Mouse (Mus musculus) embryo, embryonic 10 days (tissue): ENCODE results near the gene Mboat2.

Source experiments
- DNase-seq: peaks from one replicate; pipeline ENCODE4 v3.0.0-alpha.2; 2015; ENCODE audit warnings: low spot score

The Mboat2 gene

DNA sequence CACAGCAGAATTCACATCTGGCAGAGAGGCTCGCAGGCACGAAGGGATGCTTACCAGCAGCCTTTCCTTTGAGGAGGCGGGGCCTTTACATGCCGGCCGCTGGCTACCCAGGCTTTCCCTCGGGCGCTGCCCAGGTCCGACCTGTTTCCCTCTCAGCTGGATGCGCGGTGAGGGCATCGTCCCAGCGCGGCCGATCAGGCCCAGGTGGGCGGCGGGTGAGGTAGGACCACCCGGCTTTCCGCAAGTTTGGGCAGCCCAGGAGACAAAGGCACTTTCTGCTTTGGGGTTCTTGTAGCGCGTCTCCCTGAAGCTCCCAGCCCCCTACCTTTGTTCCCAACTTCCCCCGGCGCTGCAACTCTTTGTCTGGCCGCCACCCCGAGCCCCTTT, at the start of gene Mboat2:
Gene Mboat2, plus strand, starts transcription at position 114 of the 387 bp plus-strand sequence.
- peak; percentile 79 for DNase-seq

- DNase-seq: no peak
These were observed 46.9 kb upstream of the Mboat2 start for GRCm38 (mm10) chr12:24783735-24784134.

DNA sequence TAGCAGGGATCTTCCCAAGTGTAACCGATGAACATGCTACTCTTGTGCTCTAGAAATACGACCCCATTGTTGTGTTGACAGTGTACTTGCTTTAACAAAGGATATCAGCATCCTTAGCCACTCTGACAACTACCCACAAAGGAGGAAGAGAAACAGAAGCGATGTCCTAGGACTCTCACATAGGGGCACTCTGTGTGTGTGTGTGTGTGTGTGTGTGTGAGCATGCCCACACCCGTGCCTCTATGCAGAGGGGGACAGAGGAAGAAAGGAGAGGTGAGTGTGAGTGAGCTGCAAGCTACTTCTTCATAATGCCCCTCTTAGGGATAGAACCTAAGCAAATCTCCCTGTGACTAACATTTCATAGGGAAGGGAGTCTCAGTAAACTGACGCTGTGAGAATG, 44.8 kb upstream of the Mboat2 start:
- no peak for DNase-seq

DNA sequence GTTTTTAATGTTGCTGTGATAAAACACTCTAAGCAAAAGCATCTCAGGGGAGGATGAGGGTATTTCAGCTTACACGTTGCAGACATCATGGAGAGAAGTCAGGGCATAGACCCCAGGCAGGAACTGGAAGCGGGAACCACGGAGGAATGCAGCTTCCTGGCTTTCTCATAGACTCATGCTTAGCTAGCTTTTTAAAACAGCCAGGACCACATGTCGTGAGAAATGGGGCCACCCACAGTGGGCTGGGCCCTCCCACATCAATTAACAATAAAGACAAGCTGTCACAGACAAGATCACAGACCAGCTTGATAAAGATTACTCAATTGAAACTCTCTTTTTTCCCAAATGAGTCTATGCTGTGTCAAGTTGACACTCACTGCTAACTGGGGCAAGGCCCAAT, 44.4 kb upstream of the Mboat2 start:
- DNase-seq: peak; percentile 23

- no peak for DNase-seq
These were observed 41.0 kb upstream of the Mboat2 start for GRCm38 (mm10) chr12:24789659-24790058.

- peak; percentile 24 for DNase-seq
These were observed 19.4 kb upstream of the Mboat2 start for GRCm38 (mm10) chr12:24811230-24811629.

- no peak for DNase-seq
These were observed 18.8 kb upstream of the Mboat2 start for GRCm38 (mm10) chr12:24811906-24812305.

- no peak for DNase-seq
These were observed 7.8 kb upstream of the Mboat2 start for GRCm38 (mm10) chr12:24822831-24823230.

GRCm38 (mm10) chr12:24823636-24824354, 6.9 kb upstream of the Mboat2 start:
- DNase-seq: no peak

GRCm38 (mm10) chr12:24830086-24830485, 593 bp upstream of the Mboat2 start:
- DNase-seq: no peak

DNA sequence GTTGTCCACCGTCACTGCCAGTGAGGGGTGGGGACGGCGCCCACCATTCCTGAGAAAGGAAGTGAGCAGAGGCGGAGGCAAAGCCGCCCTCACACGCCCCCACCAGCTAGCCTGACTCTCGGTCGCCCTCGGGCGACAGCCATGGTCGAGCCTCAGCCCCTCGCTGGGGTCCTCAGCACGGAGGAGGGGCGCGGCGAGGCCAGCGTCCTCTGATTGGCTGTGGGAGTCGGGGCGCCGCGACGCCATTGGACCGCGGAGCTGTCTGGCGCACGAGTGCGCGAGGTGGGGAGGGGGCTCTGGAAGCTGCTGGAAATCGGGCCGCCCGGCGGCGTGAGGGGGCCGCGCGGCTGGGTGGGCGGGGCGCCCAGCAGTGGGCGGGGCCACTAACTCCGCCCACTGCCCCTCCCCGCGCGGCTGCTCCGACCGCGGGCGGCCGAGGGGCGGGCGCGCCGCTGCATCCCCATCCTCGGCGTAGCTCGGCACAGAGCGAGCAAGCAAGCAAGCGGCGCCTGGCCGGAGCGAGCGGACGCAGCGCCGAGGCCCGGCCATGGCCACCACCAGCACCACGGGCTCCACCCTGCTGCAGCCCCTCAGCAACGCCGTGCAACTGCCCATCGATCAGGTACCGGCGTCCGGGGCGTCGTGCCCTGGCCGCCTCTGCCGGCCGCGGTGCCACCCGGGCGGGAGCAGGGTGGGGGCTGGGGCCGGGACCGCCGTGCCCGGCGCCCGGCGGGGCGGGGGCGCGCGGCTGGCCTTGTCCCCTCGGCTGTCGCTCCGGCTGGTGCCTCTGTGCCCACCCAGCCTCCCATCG, 679 bp downstream of the Mboat2 start:
- DNase-seq: peak; percentile 98

- peak; percentile 47 for DNase-seq
These were observed 1.3 kb downstream of the Mboat2 start for GRCm38 (mm10) chr12:24831964-24832427.

DNA sequence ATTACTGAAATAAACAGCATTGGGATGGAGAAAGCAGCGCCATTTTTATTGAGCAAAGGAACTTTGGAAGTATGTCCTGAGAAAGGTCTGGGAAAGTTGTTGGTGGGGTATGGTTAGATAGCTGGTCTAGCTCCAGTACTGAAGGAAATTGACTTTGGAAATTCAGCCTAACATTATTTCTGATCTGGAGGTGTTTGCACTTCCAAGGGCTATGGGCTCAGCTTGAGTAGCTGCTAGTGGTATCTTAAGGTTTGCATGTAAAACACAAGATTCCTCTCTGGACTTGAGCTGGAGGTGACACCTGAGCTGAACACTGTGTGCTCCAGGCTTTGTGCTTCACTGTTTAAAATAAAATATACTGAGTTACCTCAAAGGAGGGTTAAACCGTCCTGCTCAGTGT, 1.8 kb downstream of the Mboat2 start:
- no peak for DNase-seq

DNA sequence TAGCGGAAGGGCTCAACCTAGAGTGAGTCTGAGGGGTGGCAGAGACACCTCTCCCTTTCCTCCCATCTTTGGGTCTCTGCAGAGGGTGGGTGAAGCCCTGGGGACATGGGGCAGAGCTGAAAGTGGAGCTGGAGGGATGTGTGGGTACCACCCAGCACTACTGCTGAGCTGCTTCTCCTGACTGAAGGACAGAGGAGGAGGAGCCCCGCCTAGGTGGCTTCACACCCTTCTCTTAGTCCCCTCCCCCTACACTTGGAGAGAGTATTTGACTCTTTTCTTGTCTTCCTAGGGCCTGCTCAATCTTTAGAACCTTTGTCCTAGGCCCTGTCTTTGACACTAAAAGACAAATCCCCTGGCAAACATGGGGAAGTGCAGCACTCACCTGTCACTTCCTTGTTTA, 7.3 kb downstream of the Mboat2 start:
- DNase-seq: no peak

GRCm38 (mm10) chr12:24841115-24841879, 10.6 kb downstream of the Mboat2 start:
- peak; percentile 48 for DNase-seq

DNA sequence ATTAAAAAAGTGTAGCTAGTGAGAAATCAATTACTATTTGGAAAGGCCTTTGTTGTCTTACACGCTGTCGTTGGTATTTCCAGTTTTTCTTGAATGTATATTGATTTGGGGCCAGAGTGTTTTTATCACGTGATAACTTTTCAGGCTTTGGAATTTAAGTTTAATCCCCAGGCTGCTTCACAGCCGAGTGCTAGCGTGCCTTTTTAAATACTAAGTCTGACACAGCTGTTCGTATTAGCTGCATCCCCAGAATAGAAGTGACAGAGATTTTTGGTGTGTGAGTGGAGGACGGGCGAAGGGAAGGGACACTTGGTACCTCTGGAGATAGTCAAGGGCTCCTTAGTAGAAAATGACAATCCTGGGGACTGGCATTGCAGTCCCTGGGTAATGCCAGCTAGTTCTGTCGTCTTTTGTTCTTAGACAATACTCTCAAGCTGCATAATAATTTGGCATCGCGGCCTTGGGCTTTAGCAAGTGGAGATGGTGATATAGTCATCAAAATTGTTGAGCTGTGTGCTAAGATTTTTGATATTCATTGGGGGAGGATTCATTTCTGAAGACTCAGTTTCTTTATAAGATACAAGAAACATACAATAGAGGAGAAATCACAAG, 11.7 kb downstream of the Mboat2 start:
- no peak for DNase-seq

GRCm38 (mm10) chr12:24843395-24844072, 12.9 kb downstream of the Mboat2 start:
- no peak for DNase-seq

- DNase-seq: no peak
These were observed 14.7 kb downstream of the Mboat2 start for GRCm38 (mm10) chr12:24845344-24845743.

GRCm38 (mm10) chr12:24848107-24848506, 17.4 kb downstream of the Mboat2 start:
- no peak for DNase-seq

- no peak for DNase-seq
These were observed 26.7 kb downstream of the Mboat2 start for GRCm38 (mm10) chr12:24857354-24857753.

DNA sequence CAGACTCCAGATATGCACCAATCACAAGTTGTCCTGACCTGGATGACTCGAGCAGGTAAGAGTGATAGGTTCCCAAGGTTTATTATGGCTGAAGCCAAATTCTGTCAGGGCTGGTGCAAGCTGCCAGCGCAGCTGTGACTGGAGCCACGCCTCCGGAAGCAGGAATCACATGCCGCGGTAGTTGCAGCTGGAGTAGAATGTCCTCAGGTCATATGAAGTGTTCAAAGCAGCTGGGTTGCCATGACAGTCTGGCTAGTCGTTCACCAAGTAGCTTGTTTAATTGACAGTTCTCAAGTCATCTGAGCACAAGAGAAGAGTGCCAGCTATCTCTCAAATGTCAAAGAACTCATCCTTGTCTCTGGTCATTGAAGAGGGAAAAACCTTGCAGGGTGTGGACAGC, 28.7 kb downstream of the Mboat2 start:
- no peak for DNase-seq

- DNase-seq: no peak
These were observed 29.8 kb downstream of the Mboat2 start for GRCm38 (mm10) chr12:24860436-24860835.
